Mouse (Mus musculus) embryo, embryonic 9.5 days (tissue): ENCODE measurements at regions not wholly inside any gene's neighbourhood (a gene's known extent, or its start where the extent isn't known, plus 50 kb on each side); places are given as distances from the start of the nearest gene placed in this dataset.

ENCODE experiments used
- DNase-seq: peaks from one replicate; pipeline ENCODE4 v3.0.0-alpha.2; 2017; ENCODE audit errors: extremely low spot score

DNA sequence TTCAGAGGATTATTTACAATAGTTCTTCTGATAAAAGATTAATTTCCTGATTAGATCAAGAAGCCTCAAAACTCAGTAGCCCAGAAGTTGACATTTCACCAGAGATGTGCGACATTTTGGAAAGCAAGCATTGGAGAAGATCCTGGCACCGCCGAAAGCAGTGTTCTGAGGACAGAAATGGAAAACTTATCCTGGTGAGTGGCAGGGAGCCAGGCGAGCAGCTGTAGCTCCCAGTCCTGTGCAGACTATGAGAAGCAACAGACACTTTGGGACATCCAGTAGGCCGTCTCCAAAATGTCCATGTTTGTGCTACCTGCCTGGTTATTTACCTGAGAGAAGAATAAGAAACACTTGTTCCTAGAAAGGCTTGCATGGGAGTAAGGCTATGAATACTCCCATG, 202.1 kb upstream of the Elac2 start:
- DNase-seq = no peak

DNA sequence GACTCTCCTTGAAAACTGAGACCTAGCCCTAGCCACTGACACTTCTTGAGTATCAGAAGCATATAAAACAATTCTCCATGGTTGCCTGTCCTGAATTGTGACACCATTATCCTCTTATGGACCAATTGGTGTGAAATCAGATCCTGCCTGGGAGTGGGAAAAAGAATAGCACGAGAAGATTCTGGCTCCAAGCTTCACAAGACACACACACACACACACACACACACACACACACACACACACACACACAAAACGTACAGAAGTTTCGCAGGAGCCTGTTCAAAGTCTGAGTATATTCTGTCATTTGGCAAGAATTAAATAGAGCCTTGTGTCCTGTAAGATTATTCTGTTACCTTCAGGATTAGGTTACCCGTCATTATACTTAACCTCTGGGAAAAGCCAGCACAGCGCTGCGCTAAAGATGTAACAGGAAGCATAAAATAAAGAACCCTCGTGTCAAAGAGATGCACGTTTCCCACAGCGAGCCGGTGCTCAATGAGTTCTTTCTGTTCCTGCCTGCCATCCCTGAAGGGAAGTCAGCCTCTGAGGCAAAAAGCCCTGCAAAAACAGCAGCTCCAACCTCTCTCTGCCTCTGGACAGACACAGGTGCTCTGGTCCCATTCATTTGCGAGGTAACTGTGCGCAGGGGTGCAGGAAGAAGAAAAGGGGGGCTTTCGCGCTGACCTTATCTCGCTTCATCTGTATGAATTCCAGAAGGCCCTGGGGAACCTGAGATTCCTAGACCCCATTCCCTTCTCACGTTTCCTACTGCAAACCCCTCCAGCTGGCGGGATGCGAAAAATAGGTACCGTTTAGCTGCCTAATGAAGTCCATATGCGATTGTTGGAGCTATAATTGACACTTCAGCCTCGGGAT, 178.4 kb upstream of the Elac2 start:
- DNase-seq = peak; percentile 44

DNA sequence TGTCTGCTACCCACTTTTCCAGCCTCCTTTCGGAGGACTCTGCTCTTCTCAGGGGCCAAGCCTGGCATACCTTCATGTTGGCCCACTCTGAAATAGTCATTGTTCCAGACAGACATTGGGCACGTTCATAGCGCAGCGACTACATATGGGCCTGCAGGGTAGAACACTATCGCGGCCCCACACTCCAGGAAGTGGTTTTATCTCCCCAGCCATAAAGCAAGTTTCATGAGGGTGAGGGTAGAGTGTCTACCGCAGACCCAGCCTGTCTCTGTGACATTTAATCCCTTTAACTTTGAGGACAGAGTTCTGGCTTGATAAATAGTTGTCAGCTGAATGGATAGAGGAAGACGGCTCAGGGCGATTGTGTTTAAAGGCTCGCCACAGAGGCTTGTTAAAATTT, 177.5 kb upstream of the Elac2 start:
- peak; percentile 32 for DNase-seq

DNA sequence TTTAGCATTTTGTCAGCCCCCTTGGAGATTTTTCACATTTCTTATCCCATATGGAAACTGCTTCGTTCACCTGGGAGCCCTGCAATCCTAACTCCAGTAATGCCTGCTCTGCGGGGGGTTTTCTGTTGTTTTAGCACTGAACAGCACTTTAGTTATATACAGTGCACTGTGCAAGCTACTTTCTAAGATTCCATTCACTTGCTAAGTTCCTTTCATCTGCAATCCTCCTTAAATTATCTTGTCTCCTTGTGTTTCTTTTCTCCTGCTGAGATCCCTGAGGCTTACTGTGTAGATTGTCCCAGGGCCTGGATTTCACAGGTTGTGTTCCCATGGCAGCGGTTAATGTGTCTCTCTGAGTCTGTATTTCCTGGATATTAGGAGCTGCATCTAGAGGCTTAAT, 173.3 kb upstream of the Elac2 start:
- no peak for DNase-seq

DNA sequence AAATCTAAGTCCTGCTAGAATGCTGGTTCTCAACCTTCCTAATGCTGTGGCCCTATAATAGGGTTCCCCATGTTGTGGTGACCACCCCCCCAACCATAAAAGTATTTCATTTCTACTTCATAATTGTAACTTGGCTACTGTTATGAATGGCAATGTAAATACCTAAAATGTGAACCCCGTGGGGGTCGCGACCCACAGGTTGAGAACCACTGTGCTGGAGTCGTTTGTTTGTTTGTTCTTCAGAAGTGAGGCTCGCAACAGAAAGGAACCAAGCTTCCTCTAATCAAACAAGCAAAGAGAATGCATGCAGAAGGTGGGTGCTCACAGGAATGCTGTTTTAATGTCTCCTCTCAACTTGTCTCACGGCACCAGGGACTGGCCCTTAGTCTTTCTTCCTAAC, 166.4 kb upstream of the Elac2 start:
- DNase-seq = no peak

DNA sequence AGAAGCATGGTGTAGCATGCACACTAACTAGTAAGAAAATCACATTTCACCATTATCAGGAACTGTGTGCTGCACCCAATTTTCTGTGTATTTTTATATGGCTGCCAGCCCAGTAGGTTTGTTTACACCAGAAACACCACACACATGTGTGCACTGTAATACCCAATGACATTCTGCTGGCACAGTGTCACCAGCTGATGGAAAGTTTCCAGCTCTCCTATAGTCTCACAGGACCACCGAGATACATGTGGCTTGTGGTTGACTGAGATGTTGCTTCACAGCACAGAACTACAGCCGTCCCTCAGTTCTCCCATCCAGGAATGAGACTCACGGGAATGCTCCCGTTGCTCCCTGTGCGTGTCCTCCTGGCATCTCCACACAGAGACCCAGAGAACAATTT, 149.4 kb upstream of the Elac2 start:
- DNase-seq = no peak

DNA sequence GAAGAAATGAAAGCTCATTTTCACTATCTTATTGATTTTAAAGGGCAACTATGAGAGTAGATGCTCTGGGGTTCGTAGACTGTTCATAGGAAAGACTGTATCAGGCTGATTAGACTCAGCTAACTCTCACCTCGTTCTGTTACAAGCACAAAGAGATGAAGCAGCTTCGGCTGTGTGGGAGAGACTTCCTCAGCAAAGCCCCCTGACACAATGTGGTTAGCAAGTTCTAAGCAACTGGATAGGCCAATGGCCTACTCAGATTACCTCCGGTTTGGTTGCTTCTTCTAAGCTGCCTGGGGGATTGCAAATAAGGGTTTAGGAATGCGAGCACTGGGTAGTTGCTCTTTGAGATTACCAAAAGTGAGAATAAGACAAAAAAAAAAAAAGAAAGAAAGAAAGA, 146.4 kb upstream of the Elac2 start:
- DNase-seq = peak; percentile 7

DNA sequence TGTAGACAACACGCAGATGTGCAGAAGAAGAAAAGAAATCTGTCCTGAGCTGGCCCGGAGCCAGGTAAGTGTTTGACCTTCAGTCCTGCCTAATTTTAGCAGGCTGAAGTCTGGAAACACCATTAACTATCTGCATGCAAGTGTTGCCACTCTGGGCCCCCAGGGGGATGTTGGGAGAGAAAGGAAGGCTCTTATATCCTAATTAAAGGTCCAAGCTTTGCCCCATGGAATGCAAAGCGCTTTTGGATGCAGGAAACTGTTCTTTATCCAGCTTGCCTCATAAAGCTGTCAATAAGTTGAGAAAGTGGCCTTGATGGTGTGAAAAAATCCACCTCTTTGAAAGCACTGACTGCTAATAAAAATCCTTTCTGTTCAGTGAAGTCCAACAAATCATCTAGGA, 145.1 kb upstream of the Elac2 start:
- DNase-seq = no peak

DNA sequence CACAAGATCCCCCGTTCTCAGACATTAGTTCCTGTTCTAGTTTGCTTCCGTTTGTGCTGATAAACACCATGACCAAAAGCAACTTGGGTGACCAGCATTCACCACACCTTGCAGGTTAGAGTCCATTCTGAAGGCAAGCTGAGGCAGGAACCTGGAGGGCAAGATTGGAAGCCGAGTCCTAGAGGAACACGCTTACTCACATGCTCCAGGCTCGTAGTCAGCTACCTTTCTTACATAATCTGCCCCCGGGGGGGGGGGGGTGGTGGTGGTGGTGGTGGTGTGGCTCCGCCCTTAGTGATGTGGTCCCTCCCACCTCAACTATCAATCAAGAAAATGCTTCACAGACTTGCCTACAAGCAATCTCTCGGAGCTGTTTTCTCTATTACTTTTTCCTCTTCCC, 142.1 kb upstream of the Elac2 start:
- DNase-seq = no peak

DNA sequence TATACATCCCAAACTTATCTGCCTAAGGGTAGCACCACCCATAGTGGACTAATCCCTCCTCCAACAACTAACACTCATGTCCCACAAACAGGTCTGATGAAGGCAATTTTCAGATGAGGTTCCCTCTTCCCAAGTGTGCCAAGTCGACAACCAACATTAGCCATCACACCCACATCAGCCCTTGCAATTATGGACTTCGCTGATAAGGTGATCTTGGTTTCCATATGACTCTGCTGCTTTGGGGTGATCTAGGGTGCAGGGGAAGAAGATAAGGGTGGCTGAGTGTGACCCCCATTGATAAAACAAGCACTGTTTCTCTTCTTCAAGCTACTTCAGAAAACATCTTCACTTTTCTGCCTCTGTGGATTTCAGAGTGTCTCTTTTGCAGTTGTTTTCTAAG, 137.7 kb upstream of the Elac2 start:
- DNase-seq = no peak

DNA sequence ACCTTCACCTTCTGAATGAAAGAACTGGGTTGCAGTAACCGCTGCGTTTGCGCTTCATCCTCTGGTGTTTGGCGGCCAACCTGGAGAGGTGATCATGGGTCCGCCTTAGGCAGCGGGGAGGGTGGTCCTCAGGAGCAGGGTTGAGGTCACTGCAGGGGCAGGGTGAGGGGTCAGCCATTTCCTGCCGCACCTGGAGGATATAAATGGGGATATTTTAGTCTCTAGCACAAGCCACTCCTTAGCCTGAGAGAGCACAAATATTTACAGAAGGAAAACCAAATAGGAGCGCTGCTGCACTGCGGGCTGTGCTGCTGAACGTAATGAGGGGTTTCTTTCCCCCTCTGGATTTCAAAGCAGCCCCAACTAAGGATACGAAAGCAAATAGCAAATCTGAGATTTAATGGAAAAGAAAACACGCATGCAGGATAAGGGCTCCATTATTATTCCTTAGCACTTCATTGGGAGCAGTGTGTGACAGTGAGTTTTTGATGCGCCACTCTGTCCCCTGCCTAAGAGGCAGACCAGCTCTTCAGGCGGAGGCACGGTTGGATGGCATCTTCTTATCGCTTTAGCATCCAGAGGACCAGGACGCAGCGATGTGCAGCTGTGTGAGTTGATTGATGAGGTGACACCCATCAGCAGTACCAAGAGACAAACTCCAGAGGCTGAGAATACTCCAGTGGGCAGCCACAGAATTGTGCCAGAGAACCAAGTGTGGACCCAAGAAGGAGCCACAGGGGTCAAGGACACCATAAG, 135.9 kb upstream of the Elac2 start:
- peak; percentile 36 for DNase-seq

DNA sequence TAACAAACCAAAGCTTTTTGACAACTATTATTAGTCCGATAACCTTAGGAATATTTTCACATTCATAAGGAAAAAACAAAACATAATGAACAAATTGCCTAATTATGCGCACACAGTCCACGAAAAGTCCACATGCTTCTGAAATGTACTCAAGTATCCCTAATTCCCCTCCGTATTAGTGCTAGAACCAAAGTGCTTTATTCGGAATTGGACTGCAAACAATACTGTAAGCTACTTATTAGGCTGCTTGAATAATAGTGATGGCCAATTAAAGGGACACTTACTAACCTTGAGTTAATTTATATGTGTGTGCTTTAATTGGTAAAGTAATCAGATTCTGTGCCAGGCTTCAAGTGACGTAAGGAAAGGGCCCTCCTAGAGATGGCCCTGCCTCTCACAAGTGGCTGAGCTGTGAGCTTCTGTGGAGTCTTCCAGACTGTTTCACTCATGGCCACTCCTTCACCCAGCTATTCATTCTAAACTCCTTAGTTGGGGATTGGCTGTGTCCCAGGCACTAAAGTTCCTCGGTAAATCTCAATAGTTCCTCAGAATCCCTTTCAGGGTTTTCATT, 132.2 kb upstream of the Elac2 start:
- DNase-seq = no peak

DNA sequence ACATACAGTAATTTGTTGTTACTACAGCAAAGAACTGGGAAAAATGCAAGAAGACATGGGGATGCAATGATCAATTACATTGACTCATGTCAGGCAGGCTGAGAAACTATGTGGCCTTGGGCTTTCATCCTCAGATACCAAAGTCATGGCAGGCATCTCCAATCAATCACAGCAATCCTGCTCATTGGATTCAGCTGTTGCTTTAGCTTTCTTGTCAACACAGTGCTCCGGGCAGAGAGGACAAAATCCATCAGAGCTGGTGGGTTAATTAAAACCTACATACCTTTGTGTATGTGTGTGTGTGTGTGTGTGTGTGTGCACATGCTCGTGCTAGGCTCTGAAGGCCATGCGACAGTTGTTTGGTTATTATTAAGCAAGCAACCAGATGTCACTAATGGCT, 119.2 kb upstream of the Elac2 start:
- DNase-seq = no peak

DNA sequence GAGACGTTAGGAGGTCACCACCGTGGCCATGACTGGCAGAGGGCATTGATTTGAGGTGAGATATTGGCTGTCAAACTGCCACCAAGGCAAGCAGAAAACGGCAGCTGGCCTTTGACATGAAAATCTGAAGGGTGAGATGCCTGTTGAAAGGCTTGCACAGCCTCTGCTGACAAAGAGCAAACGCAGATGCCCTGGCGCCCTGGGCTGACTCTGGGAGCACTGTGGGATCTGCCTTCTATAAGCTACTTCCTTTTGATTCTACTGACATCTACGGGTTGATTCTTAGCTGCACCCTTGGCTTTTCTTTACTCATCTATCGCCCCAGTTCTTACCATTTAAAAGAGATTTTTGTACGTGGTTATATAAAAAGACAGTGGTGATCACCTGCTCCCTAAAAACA, 98.2 kb upstream of the Elac2 start:
- DNase-seq = no peak

DNA sequence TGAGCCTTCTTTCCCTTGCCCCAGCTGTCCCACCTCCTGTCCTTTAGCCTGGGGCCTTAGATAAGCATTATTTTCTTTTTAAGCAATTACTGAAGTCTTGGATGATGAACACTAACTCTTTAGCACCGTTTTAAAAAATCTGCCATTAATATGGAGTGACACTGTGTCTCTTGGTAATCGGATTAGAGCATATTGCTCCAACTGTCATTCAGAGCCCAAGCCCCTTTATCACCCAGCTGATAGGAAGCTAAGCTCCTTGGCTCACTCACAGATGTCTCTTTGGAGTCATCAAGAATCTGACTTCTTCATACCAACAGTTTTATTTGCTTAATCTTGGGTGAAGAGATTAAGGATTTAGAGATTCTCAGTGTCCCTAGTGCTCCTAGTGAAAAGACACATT, 94.3 kb upstream of the Elac2 start:
- no peak for DNase-seq

DNA sequence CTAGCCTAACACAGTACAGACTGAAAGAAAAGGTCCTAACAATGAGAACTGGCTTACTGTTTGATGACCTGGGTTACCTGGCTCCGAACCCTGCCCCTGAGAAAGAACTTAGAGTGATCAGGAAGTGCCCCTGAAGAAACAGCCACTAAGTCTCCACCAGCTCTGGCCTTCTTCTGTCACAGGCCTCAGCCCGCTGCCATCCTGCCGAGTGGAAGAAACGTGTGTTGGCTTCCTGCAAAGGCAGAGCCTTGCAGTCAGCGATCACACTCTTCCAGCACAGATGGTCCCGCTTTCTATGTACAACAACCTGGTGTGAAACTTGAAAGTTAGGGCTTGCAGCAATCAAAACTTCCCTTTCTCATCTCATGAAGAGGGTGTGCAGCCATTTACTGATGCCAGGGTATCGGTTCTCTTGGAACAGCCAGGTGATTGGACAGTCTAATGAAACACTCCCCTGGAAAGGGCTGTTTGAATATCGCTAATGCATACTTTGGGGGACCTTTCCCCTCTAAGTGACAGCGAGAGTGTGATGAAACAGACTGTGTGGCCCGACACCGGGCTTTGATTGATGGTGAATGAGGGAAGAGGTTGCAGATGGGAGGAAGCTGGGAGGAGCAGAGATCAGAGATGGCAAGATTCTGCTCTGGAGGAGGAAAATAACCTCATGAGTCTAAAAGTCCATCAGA, 89.4 kb upstream of the Elac2 start:
- DNase-seq = peak; percentile 32

DNA sequence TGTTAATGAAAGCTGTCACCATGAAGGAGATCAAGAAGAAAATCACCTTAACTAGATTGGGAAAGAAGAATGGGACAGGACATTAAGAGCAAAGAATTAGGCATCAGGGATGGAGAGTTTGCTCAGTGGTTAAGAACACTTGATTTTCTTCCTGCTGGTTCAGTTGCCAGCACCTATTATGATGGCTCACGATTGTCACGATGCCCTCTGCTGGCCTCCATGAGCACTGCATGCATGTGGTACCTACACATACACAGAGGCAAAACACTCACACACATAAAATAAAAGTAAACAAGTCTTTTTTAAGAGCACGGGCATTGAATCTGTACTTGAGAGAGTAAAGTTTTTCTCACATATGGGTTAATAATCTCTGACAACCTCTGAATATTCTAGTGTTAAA, 88.1 kb upstream of the Elac2 start:
- peak; percentile 31 for DNase-seq

DNA sequence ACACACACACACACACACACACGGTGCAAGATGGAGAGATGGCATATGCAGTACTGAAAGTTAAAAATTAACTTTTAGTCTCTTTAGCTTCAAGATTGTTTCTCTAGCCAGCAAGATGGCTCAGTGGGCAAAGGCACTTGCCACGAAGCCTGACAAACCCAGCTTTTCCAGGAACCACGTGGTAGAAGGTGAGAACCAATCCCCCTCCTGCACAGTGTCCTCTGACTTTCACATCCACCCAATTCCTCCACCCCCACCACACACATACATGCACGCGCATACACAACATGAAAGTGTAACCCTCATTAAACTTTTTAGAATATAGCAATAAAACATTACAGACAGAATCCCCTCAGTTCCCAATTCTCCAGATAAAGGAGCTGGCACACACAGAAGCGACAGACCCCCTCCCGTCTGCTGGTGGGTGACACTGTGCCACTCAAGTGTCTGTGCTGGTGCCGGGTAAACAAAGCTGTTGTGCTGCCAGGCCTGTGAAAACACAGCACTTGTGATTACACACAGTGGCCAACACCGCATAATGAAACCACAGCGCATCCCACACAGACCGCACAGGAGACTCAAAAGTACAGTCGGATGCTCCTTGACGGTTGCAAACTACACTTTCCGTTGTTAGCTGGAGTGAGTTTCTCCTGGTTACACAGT, 82.9 kb upstream of the Elac2 start:
- no peak for DNase-seq

DNA sequence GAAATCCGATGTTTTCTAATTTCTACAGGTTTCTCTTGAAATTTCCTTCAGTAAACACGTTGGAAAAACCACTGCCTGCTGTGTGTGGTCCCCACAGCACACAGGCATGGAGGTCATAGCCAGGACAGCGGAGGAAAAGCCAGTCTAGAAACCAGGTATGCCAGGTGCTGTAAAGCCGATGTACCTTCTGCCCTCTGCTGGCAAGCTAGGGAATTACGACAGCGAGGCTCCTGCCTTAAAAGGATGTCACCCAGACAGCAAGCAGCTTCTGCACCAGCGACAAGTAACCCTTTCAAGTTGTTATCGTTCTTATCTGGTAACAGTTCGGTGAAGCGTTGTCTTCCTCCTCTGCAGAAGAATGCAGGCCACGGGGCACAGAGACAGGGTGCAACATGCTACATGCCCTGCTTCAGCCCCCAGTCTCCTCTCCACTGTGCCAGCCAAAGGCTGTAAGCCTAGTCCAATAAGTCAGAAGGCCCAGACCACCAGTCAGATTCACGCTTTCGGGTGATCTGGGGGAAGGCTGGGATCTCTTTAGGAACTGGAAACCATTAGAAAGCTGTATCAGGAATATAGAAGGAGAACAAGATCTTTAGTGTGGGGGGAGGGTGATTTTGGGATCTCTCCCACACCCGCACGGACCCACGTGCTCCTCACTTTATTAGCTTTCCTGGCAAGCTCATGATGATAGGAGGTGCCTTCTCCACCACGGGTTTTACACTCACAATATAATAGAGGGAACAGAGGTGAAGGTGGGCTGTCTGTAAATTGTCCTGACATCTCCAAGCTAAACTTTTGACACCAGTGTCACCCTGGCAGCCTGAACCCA, 79.9 kb upstream of the Elac2 start:
- peak; percentile 75 for DNase-seq

DNA sequence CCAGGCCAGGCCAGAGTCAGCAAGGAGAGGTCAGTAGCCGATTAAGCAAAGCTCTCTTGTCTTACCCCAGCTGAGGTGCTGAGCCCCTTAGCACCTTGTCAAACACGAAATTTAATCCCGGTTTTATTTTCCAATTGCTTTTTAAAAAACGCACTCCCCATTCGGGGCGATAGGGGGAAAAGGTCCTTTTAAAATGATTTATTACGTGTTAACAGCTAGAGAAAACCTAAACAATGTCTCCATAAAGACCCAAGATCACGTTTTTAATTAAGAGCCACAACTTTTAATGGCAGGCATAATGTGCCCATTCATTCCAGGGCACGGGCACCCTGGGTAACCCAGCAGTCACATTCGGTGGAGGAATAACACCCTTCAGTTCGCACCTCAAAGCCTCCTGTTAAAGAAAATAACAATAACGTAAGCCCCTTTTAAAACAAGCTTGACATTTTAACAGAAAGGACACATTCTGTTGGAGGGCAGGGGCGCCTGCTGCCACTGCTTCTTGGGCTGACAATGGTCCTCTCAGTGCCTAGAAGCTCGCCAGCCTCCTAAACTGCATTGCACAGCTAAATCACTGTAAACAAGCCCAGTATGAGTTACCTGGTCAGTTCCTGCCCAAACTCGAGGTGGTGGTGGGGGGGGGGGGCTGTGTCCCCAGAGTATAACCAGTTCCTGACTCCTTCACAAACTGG, 79.1 kb upstream of the Elac2 start:
- DNase-seq = no peak
